Mouse (Mus musculus): Measurements from ENCODE around the gene Pllp.

GRCm38 (mm10) chr8:94710336-94710735 lies 14.3 kb upstream of the Pllp start:
- TF ChIP-seq CTCF (IDR thresholded peaks at IDR 0.05; ENCODE audit: borderline replicate concordance, insufficient read depth, low read depth, low read length) (no peak), POLR2A (IDR thresholded peaks at IDR 0.05; ENCODE audit: borderline replicate concordance, insufficient read depth, low read length) (no peak)
